Mouse (Mus musculus) right cerebral cortex, postnatal 36 days (tissue): ENCODE results near the gene Palmd.
A peak's percentile ranks its signal among the peaks of the same experiment; 100 is the strongest.

Source experiments
- DNase-seq, 2 experiments: peaks; one replicate each; pipeline ENCODE4 v3.0.0; 2022; ENCODE audit warnings: low spot score in 2 of 2, mixed read lengths in 1 of 2

The Palmd gene

DNA sequence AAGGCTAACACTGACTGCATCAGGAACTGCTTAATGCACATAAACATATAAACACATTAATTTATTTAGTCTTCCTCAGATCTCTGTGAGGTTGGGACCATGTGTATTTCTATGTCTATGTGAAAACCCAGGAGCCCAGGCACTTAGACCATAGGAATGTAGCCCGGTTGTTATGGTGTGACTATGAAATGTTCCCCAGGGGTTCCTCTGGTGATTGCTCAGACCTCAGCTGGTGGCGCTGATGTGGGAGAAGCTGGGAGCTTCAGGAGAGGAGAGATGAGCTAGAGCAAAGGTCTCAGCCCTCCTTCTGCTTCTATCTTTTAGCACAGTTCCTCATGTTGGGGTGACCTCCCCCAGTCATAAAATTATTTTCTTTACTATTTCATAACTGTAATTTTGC is 8.4 kb downstream of the Palmd start:
- no peak for DNase-seq

DNA sequence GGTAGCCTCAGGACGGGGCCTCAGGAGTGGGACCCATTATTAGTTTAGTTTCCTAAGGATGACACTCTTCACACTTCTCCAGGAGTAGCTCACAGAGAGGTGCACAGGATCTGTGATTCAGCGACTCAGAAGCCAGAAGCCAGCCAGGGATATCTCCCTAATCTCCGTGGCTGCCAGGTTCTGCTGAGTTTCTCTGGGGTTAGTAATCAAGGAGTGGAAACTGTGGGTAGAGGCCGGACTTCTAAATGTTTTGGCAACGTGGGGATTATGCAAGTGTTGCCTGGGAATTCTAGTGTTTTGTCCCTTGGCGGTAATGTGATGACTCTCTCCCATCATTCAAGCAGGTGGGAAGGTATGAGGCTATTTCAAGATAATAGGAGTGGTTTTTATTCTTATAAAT is 13.7 kb downstream of the Palmd start:
- no peak for DNase-seq

DNA sequence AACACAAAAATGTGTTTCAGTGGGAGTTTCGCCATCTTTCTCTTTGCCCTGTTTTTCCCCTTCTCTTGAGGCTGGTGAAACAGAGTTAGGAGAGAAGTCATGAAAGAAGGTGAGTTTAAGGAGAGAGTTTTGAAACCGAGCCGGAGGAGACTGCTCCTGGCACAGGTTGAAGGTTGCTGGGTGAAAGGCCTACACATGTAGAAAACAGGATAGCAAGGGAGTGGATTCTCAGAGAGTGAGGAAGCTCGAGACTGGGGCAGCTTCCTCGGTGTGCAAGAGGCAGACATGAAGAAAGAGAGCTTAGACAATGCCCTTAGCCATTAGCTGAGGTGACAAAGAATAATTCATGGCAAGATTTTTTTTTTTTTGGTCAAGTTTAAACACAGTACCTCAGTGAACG is 15.4 kb downstream of the Palmd start:
- no peak for DNase-seq

DNA sequence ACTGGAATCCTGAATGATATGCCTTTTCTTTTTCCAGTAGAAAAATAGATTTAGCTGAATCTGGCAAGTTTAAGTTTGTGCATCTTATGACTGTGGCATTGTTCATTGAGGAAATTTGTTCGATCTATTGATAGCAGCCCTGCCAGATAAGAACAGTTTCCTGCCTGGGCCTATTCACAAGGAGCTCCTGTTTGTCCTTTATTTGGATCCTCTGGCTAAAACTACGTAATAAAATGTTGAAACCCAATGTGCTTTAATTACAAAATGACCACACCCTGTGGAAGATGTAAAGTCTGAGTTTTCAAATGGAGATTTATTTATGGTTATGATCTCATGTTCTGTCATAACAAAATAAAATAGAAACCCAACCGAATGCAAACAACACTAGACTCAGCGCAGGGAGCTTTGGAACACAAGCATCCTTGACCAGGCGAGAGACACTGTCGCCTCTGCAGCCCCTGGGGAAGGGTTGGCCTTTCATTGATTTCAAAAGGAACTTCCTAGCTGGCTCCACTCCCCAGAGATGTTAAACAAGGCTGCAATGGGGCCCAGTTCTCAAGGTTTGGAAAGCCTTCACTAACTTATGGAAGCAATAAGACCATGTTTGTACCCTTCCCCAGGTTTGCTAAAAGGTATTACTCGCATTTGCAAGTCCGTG is 16.4 kb downstream of the Palmd start:
- DNase-seq, result no peak

DNA sequence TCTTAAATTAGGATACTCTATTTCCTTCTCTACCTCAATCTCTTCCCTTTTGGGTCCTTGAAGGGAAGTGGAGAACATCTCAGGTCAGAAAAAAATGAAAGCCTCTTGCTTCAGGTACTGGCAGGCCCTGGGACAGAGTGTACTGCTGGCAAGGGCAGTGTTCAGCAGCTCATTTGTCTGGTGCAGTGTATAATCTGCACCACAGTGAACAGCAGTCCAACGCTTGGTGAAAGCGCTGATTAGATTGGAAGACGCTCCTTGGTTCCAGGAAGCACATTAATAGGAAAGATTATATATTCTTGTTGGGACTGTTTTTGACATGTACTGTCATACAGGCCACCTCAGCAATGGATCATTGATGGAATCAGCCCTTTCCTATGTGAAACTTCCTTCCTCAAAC is 17.3 kb downstream of the Palmd start:
- DNase-seq, result no peak

DNA sequence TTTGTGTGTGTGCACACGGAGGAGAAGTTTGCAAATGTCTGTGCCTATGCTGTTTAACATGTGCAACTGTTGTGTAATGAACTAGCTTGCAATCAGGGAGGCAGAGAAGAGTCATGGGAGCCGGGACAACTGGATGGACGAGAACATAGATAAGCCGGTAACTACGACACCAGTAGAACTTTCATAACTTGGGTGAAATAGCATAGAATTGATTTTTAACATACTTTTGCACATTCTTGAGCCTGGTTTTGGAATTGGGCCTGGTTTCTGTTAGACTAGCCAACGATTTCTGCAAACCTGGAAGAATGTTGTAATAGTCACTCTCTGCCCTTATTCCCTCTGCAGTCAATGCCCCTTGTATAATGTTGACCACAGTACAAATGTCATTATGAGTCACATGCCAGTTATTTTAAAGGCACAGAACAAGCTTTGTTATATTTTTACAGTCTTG is 18.1 kb downstream of the Palmd start:
- DNase-seq, result no peak

DNA sequence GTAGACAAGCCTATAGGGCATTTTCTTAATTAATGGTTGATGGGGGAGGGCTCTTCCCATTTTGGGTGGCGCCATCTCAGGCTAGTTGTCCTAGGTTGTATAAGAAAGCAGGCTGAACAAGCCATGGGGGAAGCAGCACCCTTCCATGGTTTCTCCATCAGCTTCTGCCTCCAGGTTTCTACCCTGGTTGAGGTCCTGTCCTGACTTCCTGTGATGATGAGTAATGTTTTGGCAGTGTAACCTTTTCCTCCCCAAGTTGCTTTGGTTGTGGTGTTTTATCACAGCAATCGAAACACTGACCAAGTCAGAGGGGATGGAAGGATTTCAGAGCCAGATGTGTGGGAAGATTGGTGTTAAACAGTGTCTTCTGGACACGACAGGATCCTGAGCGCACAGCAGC is 22.3 kb downstream of the Palmd start:
- DNase-seq, result no peak

DNA sequence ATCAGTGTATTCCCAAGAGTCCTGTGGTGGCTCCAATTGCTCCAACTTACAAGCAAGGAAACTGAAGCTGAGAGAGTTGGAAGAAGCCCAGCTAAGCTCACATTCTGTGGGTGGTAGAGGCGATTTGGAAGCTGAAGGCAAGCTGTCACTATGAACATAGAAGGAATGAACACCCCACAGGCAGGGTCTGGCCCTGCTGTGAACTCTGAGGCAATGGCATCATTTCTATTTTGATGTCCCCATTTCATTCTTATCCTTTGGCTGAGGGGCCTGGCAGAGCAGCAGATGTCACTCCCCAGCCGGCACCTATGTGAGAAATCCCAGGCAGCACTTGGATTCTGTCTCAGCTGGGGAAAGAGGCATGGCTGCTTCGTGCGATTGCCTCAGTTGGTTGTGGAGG is 25.4 kb downstream of the Palmd start:
- peak in 1 of 2 experiments; percentile 45 for DNase-seq

DNA sequence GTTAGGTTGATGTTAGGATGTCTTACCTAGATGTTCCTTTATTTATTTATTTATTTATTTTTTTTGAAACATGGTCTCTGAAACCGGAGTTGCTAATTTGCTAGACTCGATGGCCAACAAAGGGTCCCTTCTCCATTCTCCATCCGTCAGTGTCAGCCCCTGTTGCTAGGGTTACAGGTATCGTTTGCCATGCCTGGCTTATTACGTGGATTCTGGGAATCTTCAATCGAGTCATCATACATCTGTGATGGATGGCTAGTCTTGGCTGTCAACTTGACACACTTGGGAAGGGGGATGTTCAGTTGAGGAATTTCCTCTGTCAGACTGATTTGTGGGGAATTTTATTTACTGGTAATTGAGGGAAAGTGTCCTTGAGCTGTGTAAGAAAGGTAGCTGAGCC is 26.0 kb downstream of the Palmd start:
- DNase-seq, result no peak

DNA sequence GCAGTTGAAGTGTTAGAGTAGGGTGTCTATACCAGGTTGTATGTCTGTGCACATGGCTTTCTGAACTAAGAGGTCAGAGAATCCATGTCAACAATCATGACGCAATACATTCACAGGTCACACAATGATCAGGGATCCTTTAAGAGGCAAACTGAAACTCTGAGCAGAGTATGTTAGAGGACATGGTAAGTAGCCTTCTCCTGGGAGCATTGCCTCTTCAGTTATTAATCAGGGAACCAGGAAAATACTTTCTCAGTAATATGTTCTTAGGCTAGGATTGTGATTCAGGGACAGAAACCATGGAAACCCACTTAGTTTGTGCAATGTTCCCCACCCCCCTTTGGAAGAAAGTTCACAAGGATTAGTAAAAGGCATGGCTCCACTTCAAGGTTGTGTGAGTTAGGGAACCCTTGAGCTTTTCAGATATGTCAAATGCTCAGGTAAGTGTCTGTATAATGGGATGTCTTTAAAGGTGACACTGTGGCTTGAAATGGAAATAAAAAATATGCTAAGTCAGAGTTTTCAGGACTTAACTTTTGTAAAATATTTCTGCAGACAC is 27.1 kb downstream of the Palmd start:
- DNase-seq, result no peak

DNA sequence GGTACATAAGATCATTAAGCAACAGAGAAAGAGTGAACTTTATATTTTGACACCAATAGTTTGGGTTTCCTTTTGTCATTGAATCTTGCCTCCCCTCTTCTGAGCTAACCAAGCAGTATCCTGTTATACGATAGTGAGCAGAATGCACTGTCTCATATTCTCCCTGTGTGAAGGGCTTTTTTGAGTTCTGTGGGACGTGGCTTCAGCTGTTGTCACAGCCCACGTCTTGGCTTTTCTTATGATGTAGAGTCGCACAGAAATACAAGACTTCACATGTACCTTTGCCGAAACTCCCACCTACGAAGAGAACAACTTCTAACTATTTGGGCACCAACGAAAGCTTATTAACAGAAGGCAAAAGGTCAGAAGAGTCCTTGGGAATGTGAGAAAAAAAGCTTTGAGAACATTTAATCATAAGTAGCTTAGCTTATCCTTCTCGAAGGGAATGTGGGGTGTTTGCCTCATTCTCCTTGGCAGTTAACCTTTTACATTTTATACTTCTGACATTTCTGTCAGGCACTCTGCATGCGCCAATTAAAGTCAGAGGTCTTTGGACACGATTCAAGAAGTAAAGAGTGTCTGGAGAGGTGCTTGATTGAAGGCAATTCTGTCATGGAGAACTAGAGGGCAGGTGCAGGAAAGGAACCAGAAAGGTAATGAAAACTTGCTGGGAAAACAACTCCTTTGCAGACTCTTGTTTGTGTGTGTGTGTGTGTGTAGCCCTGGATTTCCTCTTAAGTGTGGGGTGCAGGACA is 27.8 kb downstream of the Palmd start:
- peak; percentile 32 to 64 for DNase-seq

DNA sequence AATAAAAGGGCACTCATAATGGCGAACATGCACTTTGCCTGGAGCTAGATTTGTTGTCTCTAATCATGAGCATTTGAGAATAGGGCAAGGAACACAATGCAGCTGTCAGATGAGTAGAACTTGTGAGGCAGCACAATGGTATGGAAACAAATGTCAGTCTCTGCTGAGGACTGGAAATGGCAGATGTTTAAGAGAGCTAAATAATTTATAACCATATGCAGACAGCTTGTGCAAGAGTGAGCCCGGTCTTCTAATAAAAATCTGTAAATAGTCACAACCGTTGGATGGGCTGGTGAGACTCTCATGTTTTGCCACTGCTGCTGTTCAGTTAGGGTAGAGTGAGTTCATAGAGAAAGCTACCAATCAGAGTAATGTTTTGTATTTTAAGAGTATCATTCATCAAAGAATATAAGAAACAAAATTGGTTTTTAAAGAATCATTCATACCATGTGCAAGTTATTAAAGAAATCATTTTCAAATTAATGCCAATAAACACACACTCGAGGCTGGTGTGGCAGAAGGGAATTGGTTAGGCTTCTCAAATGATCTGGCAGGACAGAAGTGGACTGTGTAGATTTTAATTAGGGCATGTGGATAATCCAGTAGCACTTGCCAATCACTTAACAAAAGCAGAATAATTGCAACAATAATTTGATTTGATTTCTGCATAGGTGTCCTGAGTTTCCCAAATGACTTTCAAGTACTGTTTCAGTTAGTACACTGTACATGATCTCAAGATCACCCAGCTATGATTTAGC is 31.7 kb downstream of the Palmd start:
- DNase-seq, result no peak

DNA sequence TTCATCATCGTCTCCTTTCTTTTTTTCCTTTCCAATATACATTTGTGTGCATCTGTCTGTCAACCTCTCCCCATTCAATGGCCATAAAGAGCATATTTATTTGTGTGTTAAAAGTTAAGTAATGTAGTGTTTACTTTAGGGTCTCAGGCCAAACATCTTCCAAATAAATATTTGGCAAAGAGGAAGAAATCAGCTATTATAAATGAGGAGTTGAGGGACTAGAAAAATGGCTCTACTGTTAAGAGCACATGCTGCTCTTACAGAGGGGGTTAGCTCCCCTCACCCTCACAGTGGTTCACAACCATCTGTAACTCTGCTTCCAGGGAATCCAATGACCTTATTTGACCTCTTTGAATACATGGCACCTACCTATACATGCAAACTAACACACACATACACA is 35.6 kb downstream of the Palmd start:
- DNase-seq, result no peak

DNA sequence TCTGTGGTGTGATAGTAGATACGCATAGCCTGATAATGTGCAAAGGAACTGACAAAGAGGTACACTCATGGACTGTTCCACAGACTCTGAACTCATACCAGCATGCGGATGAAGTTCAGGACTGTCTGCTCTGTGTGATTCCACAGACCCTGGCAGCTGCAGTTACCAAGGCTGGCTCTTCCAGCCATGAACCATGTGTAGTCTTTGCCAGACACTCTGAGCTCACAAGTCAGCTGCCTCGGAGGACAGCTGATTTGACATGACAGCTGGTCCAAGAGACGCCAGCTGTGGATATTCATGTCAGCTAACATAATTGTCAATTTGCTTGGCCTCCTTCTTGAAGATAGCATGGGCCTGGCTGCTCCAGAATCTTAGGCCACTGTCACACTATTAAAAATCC is 39.8 kb downstream of the Palmd start:
- no peak for DNase-seq

DNA sequence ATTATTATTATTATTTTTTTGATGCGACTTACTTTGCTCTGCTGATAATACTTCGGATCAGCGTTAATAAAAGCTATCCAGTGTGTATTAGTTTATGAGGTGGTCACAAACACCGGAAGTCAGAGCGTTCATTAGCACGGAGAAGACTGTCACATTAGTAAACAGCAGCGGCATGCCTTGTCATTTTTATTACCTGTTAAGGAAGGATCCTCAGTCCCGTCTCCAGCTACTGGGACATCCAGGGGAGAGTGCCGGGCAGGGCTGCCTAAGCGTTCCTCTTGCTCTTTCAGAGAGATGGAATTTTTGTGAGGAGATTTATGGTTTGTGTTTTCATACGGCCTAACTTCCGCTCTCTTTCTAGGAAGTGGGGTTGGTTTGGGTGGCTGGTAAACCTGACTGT is 45.7 kb downstream of the Palmd start:
- no peak for DNase-seq

DNA sequence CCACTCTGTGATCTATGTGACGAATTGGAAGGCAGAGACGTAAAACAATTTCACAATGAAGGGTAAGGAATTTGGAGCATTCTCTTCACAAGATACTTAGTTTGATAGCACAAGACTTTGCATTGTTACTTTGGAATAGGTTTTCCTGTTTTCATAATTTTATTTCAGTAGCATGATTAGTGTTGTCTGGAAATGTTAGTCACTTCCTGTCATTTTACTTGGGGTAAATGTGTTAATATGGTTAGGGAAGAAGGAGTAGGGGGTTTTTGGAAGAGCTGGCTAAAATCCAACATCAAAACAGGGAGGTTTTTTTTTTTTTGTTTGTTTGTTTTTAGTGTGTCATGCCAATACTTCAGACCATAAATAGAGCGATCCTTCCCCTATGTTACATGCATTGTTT is 47.3 kb downstream of the Palmd start:
- DNase-seq, result no peak

DNA sequence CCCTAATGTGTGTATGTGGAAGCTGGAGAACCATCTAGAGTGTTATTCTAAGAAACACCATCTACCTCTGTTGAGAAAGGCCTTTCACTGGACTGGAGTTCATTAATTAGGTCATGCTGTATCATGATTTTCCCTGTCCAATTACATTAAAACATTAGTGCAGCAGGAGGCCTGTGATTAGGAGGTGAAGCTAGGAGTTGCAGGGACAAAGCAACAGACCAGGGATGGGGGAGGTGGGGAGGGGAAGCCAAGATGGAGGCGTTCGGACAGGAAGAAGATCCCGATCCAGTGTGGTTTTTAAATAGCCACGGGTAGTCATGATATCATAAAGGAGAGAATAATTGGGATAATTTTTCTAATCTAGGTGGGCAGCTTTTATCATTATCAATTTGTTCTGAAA is 51.8 kb downstream of the Palmd start:
- DNase-seq, result no peak

DNA sequence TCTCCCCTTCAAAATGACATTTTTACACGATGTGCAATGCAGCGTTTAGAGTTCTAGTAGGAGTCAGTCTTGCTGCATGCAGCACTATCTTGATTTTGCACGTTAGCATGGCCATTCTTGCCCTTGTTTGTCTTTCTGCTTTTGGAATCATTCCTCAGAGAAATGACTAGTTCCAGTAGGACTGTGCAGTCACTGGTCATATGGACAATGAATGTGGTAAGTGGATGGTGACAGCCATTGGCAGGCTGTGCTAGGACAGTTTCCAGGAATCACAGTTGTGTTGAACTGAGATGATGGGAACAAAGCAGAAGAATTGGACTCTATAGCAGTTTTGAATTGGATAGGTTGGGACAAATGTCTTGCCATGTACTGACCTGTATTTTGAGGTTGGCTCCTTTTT is 53.9 kb downstream of the Palmd start:
- DNase-seq, result no peak

DNA sequence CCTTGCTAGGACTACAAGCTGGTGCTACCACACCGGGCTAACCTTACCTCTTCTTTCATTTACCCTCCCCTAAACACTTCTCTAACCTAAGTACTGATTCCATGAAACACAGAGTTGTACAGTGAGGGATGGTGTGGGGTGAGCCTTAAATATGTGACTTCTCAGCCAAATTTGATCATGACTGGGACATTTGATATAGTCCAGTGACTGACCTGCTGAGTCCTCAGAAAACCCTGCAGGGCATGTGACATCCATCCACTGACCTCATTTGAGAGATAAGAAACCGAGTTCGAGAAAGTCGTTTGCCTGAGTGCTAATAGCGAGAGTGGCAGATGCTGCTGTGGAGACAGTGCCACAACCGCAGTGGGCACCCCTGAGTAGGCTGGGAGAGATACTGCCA is 54.4 kb downstream of the Palmd start:
- DNase-seq, result no peak

DNA sequence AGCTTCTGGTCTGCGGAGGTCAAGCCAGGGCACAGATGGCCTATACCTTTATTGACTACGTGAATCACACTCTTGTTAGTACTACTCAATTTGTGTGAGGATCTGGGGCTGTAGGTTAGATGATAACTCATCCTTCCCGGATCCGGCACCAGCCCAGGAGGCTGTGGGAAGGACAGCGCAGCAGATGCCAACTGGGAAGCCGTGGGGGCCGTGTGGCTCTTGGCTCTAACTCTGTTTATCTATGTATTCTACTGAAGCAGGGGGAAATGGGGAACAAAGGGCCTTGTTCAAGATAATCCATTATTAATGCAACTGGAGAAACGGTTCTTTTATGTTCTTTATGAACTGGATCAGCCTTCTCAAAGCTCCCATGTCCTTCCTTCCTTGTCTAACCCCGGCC is 62.2 kb downstream of the Palmd start:
- DNase-seq, result no peak

DNA sequence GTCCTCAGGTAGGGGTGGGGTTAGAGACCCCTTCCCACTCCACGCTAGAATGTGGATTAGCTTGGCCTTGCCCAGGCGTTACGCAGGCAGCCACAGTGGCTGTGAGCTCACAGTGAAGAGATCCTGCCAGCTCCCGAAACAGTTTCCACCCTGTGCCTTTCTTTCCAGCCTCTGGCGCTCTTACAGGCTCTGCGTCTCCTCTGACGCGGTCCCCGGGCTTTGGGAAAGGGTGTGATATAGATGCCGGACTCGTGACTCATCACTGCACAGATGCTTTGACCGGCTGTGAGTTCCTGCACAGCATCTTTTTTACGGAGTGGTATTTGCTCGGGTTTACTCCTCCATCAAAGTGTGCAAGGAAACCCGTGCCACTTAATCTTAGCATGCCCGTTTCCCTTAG is 62.9 kb downstream of the Palmd start:
- DNase-seq, result peak; percentile 62 to 64

DNA sequence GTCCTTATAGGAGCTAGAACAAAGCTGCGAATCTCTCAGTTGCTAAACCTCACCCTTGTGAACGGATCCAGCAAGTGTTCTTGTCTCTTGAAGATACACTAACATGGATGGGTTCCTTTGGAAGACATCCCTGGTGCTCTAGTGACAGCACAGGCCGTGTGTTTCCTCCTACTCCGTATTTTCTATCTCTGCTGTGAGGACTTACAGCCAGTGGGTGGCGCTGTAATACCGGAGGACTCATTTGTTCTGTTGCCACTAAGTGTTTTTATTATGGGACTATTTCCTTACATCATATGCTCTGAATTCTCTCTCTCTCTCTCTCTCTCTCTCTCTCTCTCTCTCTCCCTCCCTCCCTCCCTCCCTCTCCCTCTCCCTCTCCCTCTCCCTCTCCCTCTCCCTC is 64.6 kb downstream of the Palmd start:
- DNase-seq, result peak; percentile 66 to 72

DNA sequence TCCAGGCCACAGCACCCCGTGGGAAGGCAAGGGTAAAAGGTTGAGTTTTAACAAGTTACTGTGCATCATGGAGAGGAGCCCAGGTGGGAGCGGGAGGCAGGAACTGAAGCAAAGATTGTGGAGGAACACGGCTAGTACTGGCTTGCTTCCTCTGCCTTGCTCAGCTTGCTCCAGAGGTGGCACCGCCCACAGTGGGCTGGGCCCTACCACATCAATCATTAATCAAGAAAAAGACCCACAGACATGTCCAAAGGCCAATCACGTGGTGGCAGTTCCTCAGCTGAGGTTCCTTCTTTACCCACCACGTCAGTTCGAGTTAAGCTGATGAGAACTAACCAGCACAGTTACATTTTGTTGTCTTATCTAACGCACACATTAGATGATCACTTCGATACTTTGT is 75.9 kb downstream of the Palmd start:
- DNase-seq, result no peak
